Mouse (Mus musculus) intestine, embryonic 15.5 days (tissue): Measurements from ENCODE around the gene Ppp1r9b. TPM values are rescaled to one million over a fixed set of nuclear protein-coding genes. Genes with fewer than 3 reads are reported as not detected.
A peak's percentile ranks its signal among the peaks of the same experiment; 100 is the strongest.

Experiments
- ATAC-seq: fragments of 200-750 bp; cut with Nextera tagmentation; 2 replicates; pipeline ENCODE4 v1.8.0; 2017; ENCODE audit warnings: moderate TSS enrichment, moderate library complexity
- H3K27ac ChIP-seq: fragments of 300-500 bp; sonication (generic); 2 replicates; pipeline ENCODE4 v1.5.1; 2015; ENCODE audit warnings: mild to moderate bottlenecking, inconsistent platforms
- H3K27me3 ChIP-seq: fragments of 300-500 bp; sonication (generic); replicated peaks from 2 replicates; pipeline ENCODE4 v1.6.1; 2015; ENCODE audit warnings: inconsistent platforms
- H3K36me3 ChIP-seq: fragments of 300-500 bp; sonication (generic); 2 replicates; pipeline ENCODE4 v1.6.1; 2015; ENCODE audit warnings: inconsistent platforms
- H3K4me1 ChIP-seq: fragments of 300-500 bp; sonication (generic); replicated peaks from 2 replicates; pipeline ENCODE4 v1.6.1; 2015; ENCODE audit warnings: inconsistent platforms
- H3K4me2 ChIP-seq: fragments of 300-500 bp; sonication (generic); replicated peaks from 2 replicates; pipeline ENCODE4 v1.6.1; 2015; ENCODE audit warnings: mild to moderate bottlenecking, inconsistent platforms
- H3K4me3 ChIP-seq: fragments of 300-500 bp; sonication (generic); replicated peaks from 2 replicates; pipeline ENCODE4 v1.5.1; 2015; ENCODE audit warnings: inconsistent platforms
- H3K9ac ChIP-seq: fragments of 300-500 bp; sonication (generic); 2 replicates; pipeline ENCODE4 v1.6.1; 2015; ENCODE audit warnings: inconsistent platforms
- H3K9me3 ChIP-seq: fragments of 300-500 bp; sonication (generic); 2 replicates; pipeline ENCODE4 v1.6.1; 2016; ENCODE audit warnings: inconsistent platforms
- WGBS: fragments of 180-500 bp; shearing (Covaris S2); methylation state at CpG from one replicate; pipeline ENCODE4 v1.1.7; 2015; 5-methylcytosine and 5-hydroxymethylcytosine counted together
- polyA plus RNA-seq: library from polyadenylated mRNA; unstranded; fragments of >200 nt; fragmentation: Nextera tagmentation; extraction: Ambion mirVana; gene quantifications from 2 replicates; pipeline ENCODE4 v1.2.1, GENCODE M21; 2015

Gene Ppp1r9b
- polyA plus RNA-seq, 1 experiment from 2014 or later = 6.8 TPM

GRCm38 (mm10) chr11:95044185-95044870 is 53.5 kb downstream of the Ppp1r9b start:
- Histone ChIP-seq H3K9ac (no peak overlapping the region), H3K27ac (no peak overlapping the region), H3K4me3 (no peak overlapping the region), H3K4me2 (no peak overlapping the region), H3K27me3 (no peaks in the 10 kb centered on the region), H3K4me1 (peaks cover 7% of the 10 kb centered on the region; the same call in 1 of the 2 replicates), H3K9me3 (no peaks in the 10 kb centered on the region), H3K36me3 (0 out of 2 replicates have a peak, but pooled peaks cover 5% of the 10 kb centered on the region)
- no peak for ATAC-seq
- 60% methylated on average over 13 of the region's 13 CpGs for WGBS

GRCm38 (mm10) chr11:95046980-95047680 is 56.3 kb downstream of the Ppp1r9b start:
- H3K4me2 ChIP-seq = no peak overlapping the region
- H3K36me3 ChIP-seq = peaks cover 11% of the 10 kb centered on the region; the same call in 1 of the 2 replicates
- no peaks in the 10 kb centered on the region for H3K9me3 ChIP-seq
- H3K4me1 ChIP-seq = no peaks in the 10 kb centered on the region
- ATAC-seq = peak; percentile 57; the same call in 1 of the 2 replicates
- no peaks in the 10 kb centered on the region for H3K27me3 ChIP-seq
- no peak overlapping the region for H3K4me3 ChIP-seq
- no peak overlapping the region for H3K27ac ChIP-seq
- no peak overlapping the region for H3K9ac ChIP-seq
- 60% methylated on average over 9 of the region's 9 CpGs for WGBS

- Histone ChIP-seq H3K9ac (no peak overlapping the region), H3K4me1 (no peaks in the 10 kb centered on the region), H3K27me3 (no peaks in the 10 kb centered on the region), H3K27ac (no peak overlapping the region), H3K4me2 (no peak overlapping the region), H3K4me3 (no peak overlapping the region), H3K36me3 (peaks cover 32% of the 10 kb centered on the region), H3K9me3 (no peaks in the 10 kb centered on the region)
- no peak for ATAC-seq
- 82% methylated on average over 9 of the region's 9 CpGs for WGBS
Measured at GRCm38 (mm10) chr11:95053062-95053461, 62.2 kb downstream of the Ppp1r9b start.

Other genes with a start within 250 kb of the Ppp1r9b start
- gene Cdc34b, start 249.3 kb upstream of the Ppp1r9b start, polyA plus RNA-seq = 0.14 TPM in 1 of 2 replicates, not detected in the other
- 0.06 TPM in 1 of 2 replicates, not detected in the other for gene Tmem92, start 208.3 kb upstream of the Ppp1r9b start, polyA plus RNA-seq
- gene Col1a1, start 54.8 kb upstream of the Ppp1r9b start, polyA plus RNA-seq = 984 and 1,087 TPM in 2 replicates
- gene Hils1, start 23.4 kb upstream of the Ppp1r9b start, polyA plus RNA-seq = not detected in 2 replicates
- 0.19 TPM in 1 of 2 replicates, not detected in the other for gene Sgca, start 14.7 kb upstream of the Ppp1r9b start, polyA plus RNA-seq
- gene Samd14, start 18.8 kb downstream of the Ppp1r9b start, polyA plus RNA-seq = 15.0 and 15.3 TPM in 2 replicates
- gene Pdk2, start 50.3 kb downstream of the Ppp1r9b start, polyA plus RNA-seq = 30.8 and 31.2 TPM in 2 replicates
- gene Itga3, start 85.8 kb downstream of the Ppp1r9b start, polyA plus RNA-seq = 32.8 and 35.6 TPM in 2 replicates
- gene Dlx3, start 129.1 kb downstream of the Ppp1r9b start, polyA plus RNA-seq = 0.60 and 0.88 TPM in 2 replicates
- gene Dlx4, start 155.2 kb downstream of the Ppp1r9b start, polyA plus RNA-seq = 0.10 and 0.16 TPM in 2 replicates